Mouse (Mus musculus): ENCODE data around the gene Cmip. TPM values are rescaled to one million over a fixed set of nuclear protein-coding genes. Genes with fewer than 3 reads are reported as not detected.
A peak's percentile ranks its signal among the peaks of the same experiment; 100 is the strongest.

Gene Cmip
- polyA plus RNA-seq, 1 experiment from 2014 or later: 193 TPM

- no peak overlapping the region for H3K27ac ChIP-seq (replicated peaks)
- WGBS: 43% methylated on average over 5 of the region's 5 CpGs
- ATAC-seq (ENCODE audit: low FRiP score): peak; percentile 70
- H3K4me1 ChIP-seq: peaks cover 20% of the 10 kb centered on the region
- no peaks in the 10 kb centered on the region for H3K27me3 ChIP-seq (replicated peaks)
- H3K4me3 ChIP-seq (replicated peaks): no peak overlapping the region
- H3K4me2 ChIP-seq: no peak overlapping the region
- H3K9me3 ChIP-seq (replicated peaks): no peaks in the 10 kb centered on the region
- no peak overlapping the region for H3K9ac ChIP-seq (replicated peaks)
- peaks cover 6% of the 10 kb centered on the region for H3K36me3 ChIP-seq
Measured at GRCm38 (mm10) chr8:117465250-117465649, 208.4 kb downstream of the Cmip start.

GRCm38 (mm10) chr8:117467466-117467865 lies 210.6 kb downstream of the Cmip start:
- no peak for ATAC-seq (ENCODE audit: low FRiP score)
- no peak overlapping the region for H3K4me3 ChIP-seq (replicated peaks)
- H3K27me3 ChIP-seq (replicated peaks): no peaks in the 10 kb centered on the region
- 89% methylated on average over 10 of the region's 10 CpGs for WGBS
- no peak overlapping the region for H3K9ac ChIP-seq (replicated peaks)
- no peak overlapping the region for H3K27ac ChIP-seq (replicated peaks)
- no peak overlapping the region for H3K4me2 ChIP-seq
- peaks cover 29% of the 10 kb centered on the region for H3K4me1 ChIP-seq
- no peaks in the 10 kb centered on the region for H3K9me3 ChIP-seq (replicated peaks)
- no peaks in the 10 kb centered on the region for H3K36me3 ChIP-seq

GRCm38 (mm10) chr8:117469431-117470341 lies 212.8 kb downstream of the Cmip start:
- H3K9me3 ChIP-seq (replicated peaks): no peaks in the 10 kb centered on the region
- H3K9ac ChIP-seq (replicated peaks): peak overlapping the region; percentile 37
- peak overlapping the region; percentile 20; the same call in 1 of the 2 replicates for H3K4me3 ChIP-seq (replicated peaks)
- H3K27ac ChIP-seq (replicated peaks): peak overlapping the region; percentile 88
- no peaks in the 10 kb centered on the region for H3K27me3 ChIP-seq (replicated peaks)
- peak overlapping the region; percentile 57 for H3K4me2 ChIP-seq
- ATAC-seq (ENCODE audit: low FRiP score): peak; percentile 75
- H3K4me1 ChIP-seq: peaks cover 24% of the 10 kb centered on the region
- WGBS: 26% methylated on average over 16 of the region's 16 CpGs
- H3K36me3 ChIP-seq: no peaks in the 10 kb centered on the region

- H3K9ac ChIP-seq (replicated peaks): peak overlapping the region; percentile 37
- H3K4me3 ChIP-seq (replicated peaks): peak overlapping the region; percentile 20
- H3K4me2 ChIP-seq: peak overlapping the region; percentile 57
- no peaks in the 10 kb centered on the region for H3K9me3 ChIP-seq (replicated peaks)
- WGBS: 0% methylated on average over 8 of the region's 14 CpGs
- H3K4me1 ChIP-seq: peaks cover 21% of the 10 kb centered on the region
- peak; percentile 92 for ATAC-seq (ENCODE audit: low FRiP score)
- no peaks in the 10 kb centered on the region for H3K36me3 ChIP-seq
- H3K27me3 ChIP-seq (replicated peaks): no peaks in the 10 kb centered on the region
- H3K27ac ChIP-seq (replicated peaks): peak overlapping the region; percentile 88
Measured at GRCm38 (mm10) chr8:117470342-117470781, 213.5 kb downstream of the Cmip start.

GRCm38 (mm10) chr8:117471174-117471573 lies 214.3 kb downstream of the Cmip start:
- Histone ChIP-seq H3K36me3 (no peaks in the 10 kb centered on the region), H3K4me3 (replicated peaks) (no peak overlapping the region), H3K9ac (replicated peaks) (no peak overlapping the region), H3K4me1 (peaks cover 17% of the 10 kb centered on the region), H3K9me3 (replicated peaks) (no peaks in the 10 kb centered on the region), H3K27ac (replicated peaks) (peak overlapping the region; percentile 88), H3K27me3 (replicated peaks) (no peaks in the 10 kb centered on the region), H3K4me2 (peak overlapping the region; percentile 57; the same call in 1 of the 2 replicates)
- 26% methylated on average over 3 of the region's 3 CpGs for WGBS
- ATAC-seq (ENCODE audit: low FRiP score): peak; percentile 12; the same call in 1 of the 2 replicates

- Histone ChIP-seq H3K27ac (replicated peaks) (no peak overlapping the region), H3K27me3 (replicated peaks) (no peaks in the 10 kb centered on the region), H3K36me3 (no peaks in the 10 kb centered on the region), H3K4me3 (replicated peaks) (no peak overlapping the region), H3K9ac (replicated peaks) (no peak overlapping the region), H3K9me3 (replicated peaks) (no peaks in the 10 kb centered on the region), H3K4me2 (no peak overlapping the region), H3K4me1 (peaks cover 17% of the 10 kb centered on the region)
- WGBS: 78% methylated on average over 9 of the region's 9 CpGs
- no peak for ATAC-seq (ENCODE audit: low FRiP score)
Measured at GRCm38 (mm10) chr8:117471655-117472054, 214.8 kb downstream of the Cmip start.

GRCm38 (mm10) chr8:117472332-117472731 lies 215.5 kb downstream of the Cmip start:
- 91% methylated on average over 4 of the region's 4 CpGs for WGBS
- Histone ChIP-seq H3K27me3 (replicated peaks) (no peaks in the 10 kb centered on the region), H3K27ac (replicated peaks) (no peak overlapping the region), H3K4me3 (replicated peaks) (no peak overlapping the region), H3K9ac (replicated peaks) (no peak overlapping the region), H3K4me1 (peaks cover 17% of the 10 kb centered on the region), H3K9me3 (replicated peaks) (no peaks in the 10 kb centered on the region), H3K4me2 (no peak overlapping the region), H3K36me3 (no peaks in the 10 kb centered on the region)
- no peak for ATAC-seq (ENCODE audit: low FRiP score)

- Histone ChIP-seq H3K27me3 (replicated peaks) (no peaks in the 10 kb centered on the region), H3K36me3 (no peaks in the 10 kb centered on the region), H3K4me2 (no peak overlapping the region), H3K9me3 (replicated peaks) (no peaks in the 10 kb centered on the region), H3K27ac (replicated peaks) (no peak overlapping the region), H3K4me3 (replicated peaks) (no peak overlapping the region), H3K4me1 (peaks cover 12% of the 10 kb centered on the region), H3K9ac (replicated peaks) (no peak overlapping the region)
- no peak for ATAC-seq (ENCODE audit: low FRiP score)
- whole genome bisulfite sequencing: 3% methylated on average over 5 of the region's 5 CpGs
Measured at GRCm38 (mm10) chr8:117474944-117475343, 218.1 kb downstream of the Cmip start.

GRCm38 (mm10) chr8:117475819-117476218 lies 219.0 kb downstream of the Cmip start:
- Histone ChIP-seq H3K4me3 (replicated peaks) (no peak overlapping the region), H3K4me2 (no peak overlapping the region), H3K27ac (replicated peaks) (no peak overlapping the region), H3K9ac (replicated peaks) (no peak overlapping the region), H3K27me3 (replicated peaks) (no peaks in the 10 kb centered on the region), H3K36me3 (no peaks in the 10 kb centered on the region), H3K9me3 (replicated peaks) (no peaks in the 10 kb centered on the region), H3K4me1 (peaks cover 3% of the 10 kb centered on the region)
- ATAC-seq (ENCODE audit: low FRiP score): no peak
- 81% methylated on average over 7 of the region's 7 CpGs for WGBS

GRCm38 (mm10) chr8:117478082-117478481 lies 221.2 kb downstream of the Cmip start:
- Histone ChIP-seq H3K4me3 (replicated peaks) (no peak overlapping the region), H3K27me3 (replicated peaks) (no peaks in the 10 kb centered on the region), H3K27ac (replicated peaks) (no peak overlapping the region), H3K36me3 (no peaks in the 10 kb centered on the region), H3K9me3 (replicated peaks) (no peaks in the 10 kb centered on the region), H3K4me1 (no peaks in the 10 kb centered on the region), H3K4me2 (no peak overlapping the region), H3K9ac (replicated peaks) (no peak overlapping the region)
- no peak for ATAC-seq (ENCODE audit: low FRiP score)

GRCm38 (mm10) chr8:117479996-117480395 lies 223.1 kb downstream of the Cmip start:
- no peaks in the 10 kb centered on the region for H3K27me3 ChIP-seq (replicated peaks)
- H3K4me2 ChIP-seq: no peak overlapping the region
- H3K36me3 ChIP-seq: no peaks in the 10 kb centered on the region
- H3K27ac ChIP-seq (replicated peaks): no peak overlapping the region
- no peaks in the 10 kb centered on the region for H3K9me3 ChIP-seq (replicated peaks)
- WGBS: 96% methylated on average over 9 of the region's 9 CpGs
- ATAC-seq (ENCODE audit: low FRiP score): no peak
- H3K4me1 ChIP-seq: no peaks in the 10 kb centered on the region
- H3K4me3 ChIP-seq (replicated peaks): no peak overlapping the region
- no peak overlapping the region for H3K9ac ChIP-seq (replicated peaks)

- Histone ChIP-seq H3K4me3 (replicated peaks) (no peak overlapping the region), H3K4me2 (no peak overlapping the region), H3K27me3 (replicated peaks) (no peaks in the 10 kb centered on the region), H3K36me3 (no peaks in the 10 kb centered on the region), H3K9me3 (replicated peaks) (no peaks in the 10 kb centered on the region), H3K4me1 (no peaks in the 10 kb centered on the region), H3K9ac (replicated peaks) (no peak overlapping the region), H3K27ac (replicated peaks) (no peak overlapping the region)
- ATAC-seq (ENCODE audit: low FRiP score): no peak
- 69% methylated on average over 5 of the region's 5 CpGs for WGBS
Measured at GRCm38 (mm10) chr8:117480516-117480915, 223.7 kb downstream of the Cmip start.

All from neural tube, embryonic 15.5 days (tissue).